Mouse (Mus musculus) myocyte (in vitro differentiated cells): ENCODE measurements around the gene Clspn.

Experiments
- E2F4 ChIP-seq: IDR thresholded peaks from one replicate; pipeline ENCODE4 v1.6.1; 2011; ENCODE audit warnings: mild to moderate bottlenecking, control low read depth, moderate library complexity; ENCODE audit not compliant: insufficient read depth
- MAX ChIP-seq: IDR thresholded peaks from one replicate; pipeline ENCODE4 v1.6.1; 2011; ENCODE audit warnings: low read depth, mild to moderate bottlenecking, control low read depth
- POLR2A ChIP-seq: IDR thresholded peaks from one replicate; pipeline ENCODE4 v1.6.1; 2011; ENCODE audit warnings: low read depth, mild to moderate bottlenecking, control low read depth, moderate library complexity; ENCODE audit not compliant: insufficient read length
- USF1 ChIP-seq: IDR thresholded peaks from one replicate; pipeline ENCODE4 v1.6.1; 2011; ENCODE audit warnings: low read depth, mild to moderate bottlenecking, control low read depth, moderate library complexity

DNA sequence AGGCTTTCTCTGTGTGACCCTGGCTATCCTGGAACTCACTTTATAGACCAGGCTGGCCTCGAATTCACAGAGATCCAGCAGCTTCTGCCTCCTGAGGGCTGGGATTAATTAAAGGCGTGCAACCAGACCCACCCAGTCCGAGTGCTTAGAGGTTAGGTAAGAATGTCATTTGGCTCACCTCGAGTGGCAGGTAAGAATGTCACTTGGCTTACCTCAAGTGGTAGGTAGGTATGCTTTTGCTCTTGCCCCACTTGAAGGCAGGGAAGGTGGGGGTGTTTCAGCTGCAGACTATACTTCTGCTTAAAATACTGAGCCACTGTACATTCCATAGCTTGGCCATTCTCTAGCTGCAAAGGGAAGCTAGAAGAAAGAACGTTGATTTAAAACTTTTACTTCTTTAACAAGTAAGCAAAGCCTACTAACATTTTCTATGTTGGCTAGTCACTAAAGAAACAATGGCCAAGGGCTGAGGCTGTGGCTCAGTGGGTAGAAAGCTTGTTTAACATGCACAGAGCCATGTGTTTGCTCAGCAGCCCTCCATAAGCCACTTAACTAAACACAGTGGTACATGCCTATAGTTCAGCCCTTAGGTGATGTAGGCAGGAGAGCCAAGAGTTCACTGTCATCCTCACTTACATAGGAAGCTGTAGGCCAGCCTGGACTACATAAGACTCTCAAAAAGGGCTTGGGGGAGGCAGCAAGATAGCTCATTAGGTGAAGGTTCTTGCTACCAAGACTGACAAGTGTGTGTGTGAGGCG lies 44.2 kb upstream of the Clspn start:
- TF ChIP-seq MAX (no peak), E2F4 (no peak), POLR2A (no peak), USF1 (no peak)
